Mouse (Mus musculus) lung, postnatal 14 days (tissue): ENCODE measurements around the gene Ryr2.
A peak's percentile ranks its signal among the peaks of the same experiment; 100 is the strongest.
"Not testable (repeated sequence)": the region's sequence is repeated elsewhere in the genome, so short reads cannot be mapped to it uniquely, and the experiment has no call there.

Experiments used
- DNase-seq: peaks from one replicate; pipeline ENCODE4 v3.0.0; 2021

The Ryr2 gene

GRCm38 (mm10) chr13:11745479-11745878, 361.3 kb downstream of the Ryr2 start:
- no peak for DNase-seq

GRCm38 (mm10) chr13:11738211-11738610, 368.5 kb downstream of the Ryr2 start:
- no peak for DNase-seq

- no peak for DNase-seq
These were observed 390.5 kb downstream of the Ryr2 start for GRCm38 (mm10) chr13:11716216-11716615.

GRCm38 (mm10) chr13:11709708-11710471, 396.9 kb downstream of the Ryr2 start:
- no peak for DNase-seq

GRCm38 (mm10) chr13:11701721-11702120, 405.0 kb downstream of the Ryr2 start:
- DNase-seq = no peak

GRCm38 (mm10) chr13:11696496-11696895, 410.2 kb downstream of the Ryr2 start:
- no peak for DNase-seq

- DNase-seq = no peak
These were observed 424.9 kb downstream of the Ryr2 start for GRCm38 (mm10) chr13:11681802-11682201.

GRCm38 (mm10) chr13:11662815-11663214, 443.9 kb downstream of the Ryr2 start:
- DNase-seq = no peak

GRCm38 (mm10) chr13:11644846-11645245, 461.9 kb downstream of the Ryr2 start:
- DNase-seq = no peak

- no peak for DNase-seq
These were observed 470.4 kb downstream of the Ryr2 start for GRCm38 (mm10) chr13:11636383-11636782.

GRCm38 (mm10) chr13:11624513-11624912, 482.2 kb downstream of the Ryr2 start:
- no peak for DNase-seq

GRCm38 (mm10) chr13:11595431-11595830, 511.3 kb downstream of the Ryr2 start:
- no peak for DNase-seq

- DNase-seq = no peak
These were observed 521.5 kb downstream of the Ryr2 start for GRCm38 (mm10) chr13:11585283-11585682.

- DNase-seq = no peak
These were observed 534.2 kb downstream of the Ryr2 start for GRCm38 (mm10) chr13:11572552-11572951.

GRCm38 (mm10) chr13:11567376-11567775, 539.4 kb downstream of the Ryr2 start:
- DNase-seq = no peak

GRCm38 (mm10) chr13:11566486-11566885, 540.3 kb downstream of the Ryr2 start:
- DNase-seq = no peak

GRCm38 (mm10) chr13:11563224-11564024, 543.3 kb downstream of the Ryr2 start:
- peak; percentile 58 for DNase-seq

GRCm38 (mm10) chr13:11549644-11550043, 557.1 kb downstream of the Ryr2 start:
- no peak for DNase-seq

GRCm38 (mm10) chr13:11549136-11549535, 557.6 kb downstream of the Ryr2 start:
- not testable (repeated sequence) for DNase-seq

GRCm38 (mm10) chr13:11545841-11546240, 560.9 kb downstream of the Ryr2 start:
- no peak for DNase-seq

GRCm38 (mm10) chr13:11542546-11542945, 564.2 kb downstream of the Ryr2 start:
- no peak for DNase-seq

- DNase-seq = no peak
These were observed 569.9 kb downstream of the Ryr2 start for GRCm38 (mm10) chr13:11536851-11537250.

- DNase-seq = no peak
These were observed 570.9 kb downstream of the Ryr2 start for GRCm38 (mm10) chr13:11535874-11536273.

- no peak for DNase-seq
These were observed 573.5 kb downstream of the Ryr2 start for GRCm38 (mm10) chr13:11533265-11533664.
